Mouse (Mus musculus) Patski (cell line): ENCODE results near the gene Disp2. TPM values are rescaled to one million over a fixed set of nuclear protein-coding genes. Genes with fewer than 3 reads are reported as not detected.

Source experiments
- ATAC-seq: fragments of 100-300 bp; one replicate; pipeline ENCODE4 v1.8.0; 2021
- CTCF ChIA-PET: fragments of 350-600 bp; sonication (Branson Sonifier 250); formaldehyde crosslinking; loops from one replicate; lab custom pipeline; 2022; ENCODE audit warnings: inconsistent platforms; lab: Charles Lee
- POLR2A ChIA-PET: fragments of 350-600 bp; sonication (Branson Sonifier 250); formaldehyde crosslinking; loops from one replicate; lab custom pipeline; 2022; ENCODE audit warnings: antibody characterized with exemption, inconsistent platforms; lab: Charles Lee
- DNase-seq: peaks from one replicate; pipeline ENCODE4 v3.0.0-alpha.2; 2011; ENCODE audit warnings: low read depth, low spot score
- H3K27me3 ChIP-seq: fragments of 371-371 bp; one replicate; pipeline ENCODE4 v1.5.1; 2021
- CTCF ChIP-seq: fragments of 100-300 bp; IDR thresholded peaks from one replicate; pipeline ENCODE4 v1.5.1; 2021
- in situ Hi-C: fragments of 300-500 bp; cut with MboI; formaldehyde crosslinking; loops from 3 replicates; pipeline ENCODE4 v1.11.1; 2018; ENCODE audit warnings: low pct_unique_long_range_greater_than_20kb, mixed read lengths
- polyA plus RNA-seq: library from polyadenylated mRNA; unstranded; gene quantifications from one replicate; pipeline ENCODE4 v1.2.3, GENCODE M21; 2021

Gene Disp2
- polyA plus RNA-seq, 1 experiment from 2014 or later, result 0.03 TPM

GRCm38 (mm10) chr2:118851756-118852155, 72.2 kb downstream of the Disp2 start:
- ChIA-PET POLR2A (interaction anchor here (0.6 kb wide), 1 partner anchor 13 kb away, joined by 3 read pairs; no protein-coding TSS in a partner anchor), CTCF (interaction anchor here (1.2 kb wide), 1 partner anchor 35 kb away, joined by 4 read pairs; no protein-coding TSS in a partner anchor)
- DNase-seq, result no peak
- H3K27me3 ChIP-seq, result no peaks in the 10 kb centered on the region
- in situ Hi-C loops, result no loop called here
- no peak for TF ChIP-seq CTCF
- no peak for ATAC-seq

Other genes starting within 250 kb of the Disp2 start
- gene Bmf, start 230.0 kb upstream of the Disp2 start, polyA plus RNA-seq, result 12.0 TPM
- 44.8 TPM for gene Bub1b, start 181.5 kb upstream of the Disp2 start, polyA plus RNA-seq
- 0.15 TPM for gene Pak6, start 116.4 kb upstream of the Disp2 start, polyA plus RNA-seq
- gene Ankrd63, start 75.8 kb upstream of the Disp2 start, polyA plus RNA-seq, result 0.01 TPM
- 0.03 TPM for gene Plcb2, start 51.3 kb upstream of the Disp2 start, polyA plus RNA-seq
- 25.9 TPM for gene Inafm2, start 34.0 kb upstream of the Disp2 start, polyA plus RNA-seq
- 31.5 TPM for gene Ccdc9b, start 17.1 kb upstream of the Disp2 start, polyA plus RNA-seq
- gene Phgr1, start 7.0 kb upstream of the Disp2 start, polyA plus RNA-seq, result not detected
- 64.4 TPM for gene Knstrn, start 34.3 kb downstream of the Disp2 start, polyA plus RNA-seq
- gene Ivd, start 82.2 kb downstream of the Disp2 start, polyA plus RNA-seq, result 36.8 TPM
- gene Bahd1, start 120.7 kb downstream of the Disp2 start, polyA plus RNA-seq, result 22.9 TPM
- gene Chst14, start 146.8 kb downstream of the Disp2 start, polyA plus RNA-seq, result 32.3 TPM
- gene Ccdc32, start 249.7 kb downstream of the Disp2 start, polyA plus RNA-seq, result 26.6 TPM